Mouse (Mus musculus): ENCODE measurements at regions not wholly inside any gene's neighbourhood (a gene's known extent, or its start where the extent isn't known, plus 50 kb on each side); places are given as distances from the start of the nearest gene placed in this dataset.

DNA sequence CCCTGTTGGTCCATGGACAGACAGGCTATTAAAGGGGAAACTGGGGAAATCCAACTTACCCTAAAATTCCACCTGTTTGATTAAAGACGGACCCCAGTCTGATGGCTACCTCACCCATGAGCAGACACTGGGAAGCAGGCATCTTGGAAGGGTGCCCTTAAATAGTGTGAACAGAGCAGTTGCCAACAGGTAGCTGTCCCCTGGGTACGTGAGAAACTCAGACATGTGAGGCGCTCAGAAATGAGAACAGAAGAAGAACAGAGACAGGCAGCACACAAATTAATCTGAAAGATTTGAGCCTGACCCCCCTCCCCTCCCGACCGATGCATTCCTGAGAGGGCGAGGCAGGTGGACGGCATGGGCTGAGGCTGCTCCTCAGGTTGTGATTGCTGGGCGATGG lies 135.7 kb upstream of the Azi2 start:
- TF ChIP-seq MAX (IDR thresholded peaks at IDR 0.05; ENCODE audit: low read depth) (no peak), POLR2A (IDR thresholded peaks at IDR 0.05; ENCODE audit: insufficient read length, low read depth) (no peak), TCF12 (IDR thresholded peaks at IDR 0.05; ENCODE audit: insufficient read depth, poor library complexity, severe bottlenecking) (no peak), USF1 (IDR thresholded peaks at IDR 0.05; ENCODE audit: low read depth) (no peak), CEBPB (IDR thresholded peaks at IDR 0.05; ENCODE audit: insufficient read depth, poor library complexity, severe bottlenecking) (no peak), MYOG (IDR thresholded peaks at IDR 0.05; ENCODE audit: control insufficient read depth in 1 of 3, insufficient read depth in 1 of 3, insufficient read length in 2 of 3, low read depth in 2 of 3) (no peak), POLR2AphosphoS2 (IDR thresholded peaks at IDR 0.05; ENCODE audit: insufficient read length, low read depth) (no peak), SRF (IDR thresholded peaks at IDR 0.05; ENCODE audit: control insufficient read depth, insufficient read length, low read depth) (no peak), E2F4 (IDR thresholded peaks at IDR 0.05; ENCODE audit: insufficient read depth) (no peak)

All from myocyte (in vitro differentiated cells).